Comparison of ENCODE assay signal across 10 mouse cellular contexts in the genomic region with DNA sequence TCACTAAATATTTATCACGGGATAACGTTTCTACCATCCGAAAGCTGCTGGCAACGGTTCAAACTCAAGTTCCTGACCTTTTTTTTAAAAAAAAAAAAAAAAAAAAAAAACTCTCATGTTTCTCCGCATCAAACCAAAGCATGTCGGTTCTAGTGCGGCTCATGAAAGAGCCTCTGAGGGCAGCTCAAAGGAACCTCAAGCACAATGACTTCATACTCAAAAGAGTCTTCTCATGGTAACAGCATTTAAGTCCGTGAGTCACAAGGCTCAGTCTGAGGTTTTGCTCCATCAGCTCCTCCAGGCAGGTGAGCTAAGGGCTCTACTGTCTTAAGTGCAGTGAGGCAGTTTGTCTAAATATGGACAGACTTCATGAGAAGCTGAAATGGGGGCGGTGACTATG. TPM values are rescaled to one million over a fixed set of nuclear protein-coding genes. Genes with fewer than 3 reads are reported as not detected.
DNase-seq lines count a peak whose midpoint lies in the region; ATAC-seq lines count a peak whose summit lies in the region.
"Had no signal": no experiment of that assay in that cellular context is flagged by ENCODE, and none has a peak within 500 bp of the region (broad histone marks: within the 10 kb centered on the region; RNA-seq: fewer than 3 reads in every experiment).

No protein-coding gene starts in this region.

- no peaks in the 10 kb centered on the region for H3K9me3 ChIP-seq in kidney, embryonic 15.5 days (replicated peaks)
- H3K9me3 ChIP-seq in kidney, embryonic 14.5 days (ENCODE audit: control insufficient read depth, low read length), result no peaks in the 10 kb centered on the region

- no peak overlapping the region for H3K9ac ChIP-seq in kidney, embryonic 15.5 days
- H3K9ac ChIP-seq in kidney, embryonic 14.5 days (ENCODE audit: low read depth, low read length), result no peak overlapping the region

- no peak overlapping the region for H3K27ac ChIP-seq in kidney, embryonic 15.5 days
- no peak overlapping the region for H3K27ac ChIP-seq in kidney, embryonic 14.5 days (ENCODE audit: low read depth, low read length)
- H3K27ac ChIP-seq: hindbrain, postnatal 0 days had no signal

- WGBS in kidney, embryonic 15.5 days, result 31% methylated on average over 9 of the region's 9 CpGs
- 33% methylated on average over 9 of the region's 9 CpGs for WGBS in kidney, embryonic 14.5 days

- H3K4me2 ChIP-seq in kidney, embryonic 15.5 days, result peak overlapping the region; percentile 21; the same call in 1 of the 2 replicates
- no peak overlapping the region for H3K4me2 ChIP-seq in kidney, embryonic 14.5 days (replicated peaks; ENCODE audit: low read depth, low read length)

- ATAC-seq in kidney, embryonic 15.5 days (replicated peaks; ENCODE audit: low FRiP score), result no peak
- ATAC-seq in kidney, embryonic 14.5 days (ENCODE audit: low FRiP score, low TSS enrichment), result no peak; the same call in 1 of the 2 replicates
- peak; percentile 34; the same call in 1 of the 2 replicates for ATAC-seq in common myeloid progenitor, adult 5-6 weeks (replicated peaks; ENCODE audit: low read depth, poor library complexity, severe bottlenecking)
- ATAC-seq: hindbrain, postnatal 0 days had no signal

- no peak overlapping the region for H3K4me3 ChIP-seq in kidney, embryonic 15.5 days (replicated peaks)
- H3K4me3 ChIP-seq in kidney, embryonic 14.5 days (ENCODE audit: low read length), result no peak overlapping the region

- no peaks in the 10 kb centered on the region for H3K27me3 ChIP-seq in kidney, embryonic 15.5 days
- no peaks in the 10 kb centered on the region for H3K27me3 ChIP-seq in kidney, embryonic 14.5 days (ENCODE audit: control insufficient read depth, insufficient read depth, low read length)

- no peaks in the 10 kb centered on the region for H3K36me3 ChIP-seq in kidney, embryonic 15.5 days
- H3K36me3 ChIP-seq in kidney, embryonic 14.5 days (ENCODE audit: control insufficient read depth, insufficient read depth, low read length), result no peaks in the 10 kb centered on the region

- DNase-seq in lung, postnatal 25 days (ENCODE audit: low spot score), result peak; percentile 75
- peak; percentile 41 to 46 for DNase-seq in thymus, postnatal 10 days (ENCODE audit: low spot score in 2 of 2)
- no peak for DNase-seq in spleen, adult 18-20 months
- no peak for DNase-seq in spleen, postnatal 14 days (ENCODE audit: low spot score in 2 of 2)
- no peak for DNase-seq in layer of hippocampus, postnatal 36 days
- DNase-seq: cerebellum, adult 2 months had no signal

- peaks cover 14% of the 10 kb centered on the region for H3K4me1 ChIP-seq in kidney, embryonic 15.5 days
- no peaks in the 10 kb centered on the region for H3K4me1 ChIP-seq in kidney, embryonic 14.5 days (ENCODE audit: control insufficient read depth, insufficient read depth, low read length)

RNA-seq across cellular contexts. Expression of a gene that starts 42.3 kb away (rescaled TPM):
- 6.3 and 7.0 TPM in 2 replicates for polyA plus RNA-seq in kidney, embryonic 15.5 days (2015; fragmentation: Nextera tagmentation; extraction: Ambion mirVana)
- 3.9 and 4.0 TPM in 2 replicates for polyA plus RNA-seq in kidney, embryonic 14.5 days (2014; fragmentation: Nextera tagmentation; extraction: Ambion mirVana)
- total RNA-seq in common myeloid progenitor, adult 5-6 weeks (2017), result 6.9 and 9.0 TPM in 2 replicates
- total RNA-seq in layer of hippocampus, postnatal 36 days (2021), result 100 to 1,000 TPM; 126 to 156 TPM

Comparison
In these comparisons a context has a peak if more than half of its experiments do, and no peak if none do; other contexts are left out.
1. DNase-seq: peak in lung, postnatal 25 days (single experiment) and thymus, postnatal 10 days (2 of 2); none in spleen, adult 18-20 months (0 of 2), spleen, postnatal 14 days (0 of 2) and layer of hippocampus, postnatal 36 days (0 of 2).
2. RNA of a gene that starts 42.3 kb away (total RNA-seq): 126 to 156 TPM in layer of hippocampus, postnatal 36 days; 6.9 to 9.0 TPM in common myeloid progenitor, adult 5-6 weeks; every median in the first group is over 10 times any median in the second.